Mouse (Mus musculus) gastrocnemius, postnatal 14 days (tissue): Measurements from ENCODE around the gene Ina. TPM values are rescaled to one million over a fixed set of nuclear protein-coding genes. Genes with fewer than 3 reads are reported as not detected.
A peak's percentile ranks its signal among the peaks of the same experiment; 100 is the strongest.
"Not testable (repeated sequence)": the region's sequence is repeated elsewhere in the genome, so short reads cannot be mapped to it uniquely, and the experiment has no call there.

ENCODE experiments used
- DNase-seq: peaks from one replicate; pipeline ENCODE4 v3.0.0; 2021; ENCODE audit warnings: mixed read lengths
- intact Hi-C: fragments of 180-260 bp; cut with DNase I; formaldehyde crosslinking; loops from one replicate; pipeline ENCODE4 v1.15.1; 2025; ENCODE audit warnings: low total_unique reads
- total RNA-seq, 2 experiments: library from RNA; stranded (reverse); gene quantifications; 2 replicates each; pipeline ENCODE4 v1.2.3; 2021

Gene Ina
- total RNA-seq, 2 experiments from 2014 or later, result not detected

DNA sequence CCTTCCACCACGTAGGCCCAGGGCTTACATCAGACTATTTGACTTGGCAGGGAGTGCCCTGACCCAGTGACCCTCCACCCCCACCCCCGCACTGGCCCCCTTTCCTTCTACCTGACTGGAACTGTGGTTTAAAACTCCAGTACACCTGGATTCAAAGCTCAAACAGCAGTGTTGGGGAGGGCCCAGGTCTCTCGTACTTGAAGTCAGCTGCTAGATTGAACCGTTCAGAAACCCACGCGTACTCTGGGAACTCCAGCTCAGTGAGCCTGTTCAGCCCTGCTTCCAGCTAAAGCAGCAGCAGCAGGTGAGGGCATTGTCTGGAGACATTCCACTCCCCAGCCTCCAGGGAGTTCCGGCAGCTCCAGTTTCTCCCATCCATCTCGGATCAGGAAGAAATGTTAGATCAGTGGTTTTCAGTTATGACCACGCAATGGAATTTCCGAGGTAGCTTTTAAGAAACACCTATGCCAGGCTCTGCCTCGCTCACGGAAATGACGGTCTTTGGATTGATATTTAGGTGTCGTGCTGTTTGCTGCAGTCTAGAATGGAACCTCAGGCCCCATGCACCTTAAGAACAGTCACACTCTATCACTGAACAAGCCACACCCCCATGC lies 31.0 kb upstream of the Ina start:
- intact Hi-C loops, result no loop called here
- DNase-seq, result no peak

- no peak for DNase-seq
- intact Hi-C loops, result no loop called here
These were observed 30.5 kb upstream of the Ina start for GRCm38 (mm10) chr19:46983966-46984380.

DNA sequence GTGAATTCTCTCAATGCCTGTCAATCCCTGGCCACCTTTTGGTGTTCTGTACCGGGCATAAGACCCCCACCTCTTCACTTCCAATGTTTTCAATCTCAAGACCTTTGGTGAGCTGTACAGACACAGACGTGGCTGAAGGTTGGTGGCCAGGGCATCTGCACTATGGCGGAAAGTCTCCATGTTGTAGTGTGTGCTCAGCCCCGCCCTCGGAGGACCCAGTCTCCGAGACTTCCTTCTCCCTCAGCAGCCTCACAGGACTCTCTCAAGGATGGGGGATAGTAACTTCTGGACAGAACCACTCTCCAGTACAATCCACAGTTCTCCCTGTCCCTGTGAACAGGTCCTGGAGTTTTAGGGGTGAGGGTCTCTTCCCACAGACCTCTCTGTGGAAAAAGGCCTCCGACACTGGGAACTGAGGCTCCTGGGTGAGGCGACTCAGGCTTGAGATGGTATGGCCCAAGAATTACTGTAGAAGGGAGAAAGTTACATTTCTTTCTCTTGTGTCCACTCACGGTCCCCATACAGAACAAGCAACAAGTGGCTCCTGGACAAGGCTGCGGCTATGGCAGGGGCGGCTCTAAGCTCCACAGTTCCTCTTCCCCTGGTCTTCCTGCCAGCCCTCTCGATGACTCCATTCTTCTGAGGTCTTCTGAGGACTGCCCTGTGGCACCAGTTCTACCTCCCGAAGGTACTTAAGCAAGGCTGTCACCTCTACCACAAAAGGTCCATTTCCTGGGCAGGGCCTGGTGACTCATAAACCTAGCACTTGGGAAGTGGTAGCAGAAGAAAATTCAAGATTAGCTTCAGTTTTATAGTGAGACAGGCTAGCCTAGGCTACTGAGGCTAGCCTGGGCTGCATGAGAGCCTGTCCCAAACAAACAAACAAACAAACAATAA lies 29.5 kb upstream of the Ina start:
- no peak for DNase-seq
- intact Hi-C loops, result no loop called here

DNA sequence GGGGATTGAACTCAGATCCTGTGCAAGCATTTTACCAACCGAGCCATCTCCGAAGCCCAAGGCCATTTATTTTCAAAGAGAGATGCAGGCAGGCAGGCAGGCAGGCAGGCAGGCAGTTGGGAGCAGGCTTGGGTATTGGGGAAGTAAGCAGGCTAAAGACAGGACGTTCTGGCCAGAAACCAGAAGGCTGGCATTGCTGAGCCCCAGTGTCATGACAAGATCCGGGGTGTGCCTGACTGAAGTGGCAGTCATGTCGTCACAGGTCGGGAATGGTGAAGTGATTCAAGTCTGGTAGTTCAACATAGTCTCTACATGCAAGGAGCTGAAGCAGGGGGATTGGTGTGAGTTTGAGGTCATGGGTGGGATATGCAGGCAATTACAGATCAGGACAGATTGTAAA lies 26.9 kb upstream of the Ina start:
- intact Hi-C loops, result no loop called here
- DNase-seq, result no peak

GRCm38 (mm10) chr19:46988231-46989087 lies 26.0 kb upstream of the Ina start:
- DNase-seq, result no peak
- intact Hi-C loops, result no loop called here

- DNase-seq, result no peak
- intact Hi-C loops, result loop anchor here (2.0 to 5.0 kb wide), 2 partner anchors 111 to 232 kb away; no protein-coding TSS in a partner anchor
These were observed 24.9 kb upstream of the Ina start for GRCm38 (mm10) chr19:46989479-46990152.

DNA sequence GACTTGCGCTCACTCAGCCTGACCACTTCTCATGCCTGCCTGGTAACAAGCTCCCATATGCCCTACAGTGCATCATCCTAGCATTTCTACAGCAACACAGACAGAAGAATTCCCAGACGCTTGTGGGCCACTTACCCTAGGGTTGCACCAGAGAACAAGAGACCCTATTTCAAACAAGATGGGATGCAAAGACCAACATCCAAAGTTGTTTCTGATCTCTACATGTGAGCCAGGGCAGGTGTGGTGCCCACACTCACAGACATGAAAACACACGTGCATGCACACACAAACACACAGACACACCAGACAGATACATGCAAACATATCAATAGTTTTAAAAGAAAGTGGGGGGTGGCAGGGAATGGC lies 24.4 kb upstream of the Ina start:
- intact Hi-C loops, result loop anchor here (2.0 to 5.0 kb wide), 2 partner anchors 111 to 233 kb away; no protein-coding TSS in a partner anchor
- no peak for DNase-seq

DNA sequence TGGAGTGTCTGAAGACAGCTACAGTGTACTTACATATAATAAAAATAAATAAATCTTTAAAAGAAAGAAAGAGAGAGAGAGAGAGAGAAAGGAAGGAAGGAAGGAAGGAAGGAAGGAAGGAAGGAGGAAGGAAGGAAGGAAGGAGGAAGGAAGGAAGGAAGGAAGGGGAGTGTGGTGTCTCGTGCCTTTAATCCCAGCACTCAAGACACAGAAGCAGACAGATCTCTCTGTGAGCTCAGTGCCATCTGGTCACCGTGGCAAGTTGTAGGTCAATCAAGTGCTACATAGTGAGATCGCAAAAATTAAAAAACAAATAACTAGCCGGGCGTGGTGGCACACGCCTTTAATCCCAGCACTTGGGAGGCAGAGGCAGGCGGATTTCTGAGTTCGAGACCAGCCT lies 23.9 kb upstream of the Ina start:
- intact Hi-C loops, result loop anchor here (2.0 to 5.0 kb wide), 2 partner anchors 112 to 233 kb away; no protein-coding TSS in a partner anchor
- DNase-seq, result not testable (repeated sequence)

DNA sequence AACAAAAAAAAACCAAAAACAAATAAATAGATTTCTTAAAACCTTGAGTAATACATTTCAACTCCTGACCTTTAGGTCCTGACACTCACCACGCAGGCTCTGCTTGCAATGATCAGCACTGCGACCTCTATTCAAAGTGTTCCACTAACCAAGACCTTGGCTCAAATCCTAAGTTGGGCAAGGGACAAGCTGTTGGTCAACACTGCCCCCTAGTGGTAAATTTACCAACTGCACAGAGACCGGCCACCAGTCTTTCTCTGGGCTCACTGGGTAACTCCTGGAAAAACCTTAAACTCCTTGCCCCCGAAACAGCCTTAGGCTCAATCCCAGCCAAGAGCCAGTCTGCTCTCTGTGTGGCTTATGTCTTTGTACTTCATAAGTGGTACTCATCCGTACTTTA lies 23.4 kb upstream of the Ina start:
- intact Hi-C loops, result loop anchor here (2.0 to 5.0 kb wide), 2 partner anchors 112 to 234 kb away; no protein-coding TSS in a partner anchor
- DNase-seq, result peak; percentile 79

DNA sequence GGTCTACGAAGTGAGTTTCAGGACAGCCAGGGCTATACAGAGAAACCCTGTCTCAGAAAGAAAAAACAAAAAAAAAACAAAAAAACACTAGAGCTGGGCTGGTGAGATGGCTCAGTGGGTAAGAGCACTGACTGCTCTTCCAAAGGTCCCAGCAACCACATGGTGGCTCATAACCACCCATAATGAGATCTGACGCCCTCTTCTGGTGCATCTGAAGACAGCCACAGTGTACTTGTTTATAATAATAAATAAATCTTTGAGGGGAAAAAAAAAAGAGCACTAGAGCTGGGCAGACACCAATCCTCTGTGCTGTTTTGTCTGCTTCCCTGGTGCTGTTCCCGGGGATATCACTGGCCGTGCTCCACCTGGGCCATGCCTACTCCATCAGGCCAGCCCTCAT lies 22.2 kb upstream of the Ina start:
- not testable (repeated sequence) for DNase-seq
- intact Hi-C loops, result loop anchor here (5.0 kb wide), 1 partner anchor 235 kb away; no protein-coding TSS in a partner anchor

GRCm38 (mm10) chr19:46996095-46996494 lies 18.4 kb upstream of the Ina start:
- intact Hi-C loops, result no loop called here
- DNase-seq, result no peak

DNA sequence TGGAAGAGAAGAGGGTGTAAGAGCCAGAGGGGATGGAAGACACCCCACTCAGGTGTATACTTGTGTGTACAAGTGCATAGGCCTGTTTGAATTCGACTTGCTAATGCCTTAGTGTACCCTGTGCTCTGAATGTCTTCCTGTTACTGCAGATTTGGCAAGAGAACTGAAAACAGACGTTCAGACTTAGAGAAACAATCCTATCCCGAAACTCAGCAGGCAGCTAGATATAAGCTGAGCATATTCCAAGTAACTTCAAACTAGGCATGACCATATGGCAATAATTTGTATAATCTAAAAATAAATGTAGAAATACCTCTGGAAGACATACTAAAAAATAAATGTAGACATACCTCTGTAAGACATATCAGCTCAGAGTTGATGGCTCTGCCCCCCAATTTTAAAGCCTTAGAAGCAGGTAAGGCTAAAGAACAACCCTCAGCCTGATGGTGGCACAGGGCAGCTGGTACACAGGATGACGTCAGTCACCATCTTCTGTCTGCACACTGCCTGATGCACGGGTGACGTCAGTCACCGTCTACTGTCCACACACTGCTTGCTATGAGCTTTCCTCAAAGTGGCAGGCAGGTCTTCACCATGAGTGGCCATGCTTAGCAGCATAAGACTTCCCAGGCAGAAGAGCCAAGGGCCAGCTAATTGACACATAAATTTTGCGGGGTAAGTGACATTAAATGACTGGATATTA lies 16.2 kb upstream of the Ina start:
- intact Hi-C loops, result no loop called here
- no peak for DNase-seq

DNA sequence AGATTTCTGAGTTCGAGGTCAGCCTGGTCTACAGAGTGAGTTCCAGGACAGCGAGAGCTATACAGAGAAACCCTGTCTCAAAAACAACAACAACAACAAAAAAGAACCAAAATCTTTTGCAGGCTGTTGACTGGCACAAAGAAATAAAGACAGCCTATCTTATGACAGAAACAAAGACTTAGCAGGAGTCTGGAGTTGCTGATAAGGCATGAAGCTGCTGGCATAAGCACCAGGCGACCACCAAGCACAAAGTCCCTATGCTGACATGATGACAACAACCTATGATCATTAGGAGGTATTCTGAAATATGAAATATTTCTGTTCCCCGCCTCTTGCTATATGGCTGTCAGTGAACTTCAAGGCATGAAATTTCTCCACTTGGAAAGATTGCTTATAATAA lies 15.5 kb upstream of the Ina start:
- intact Hi-C loops, result no loop called here
- no peak for DNase-seq

- intact Hi-C loops, result no loop called here
- DNase-seq, result no peak
These were observed 14.7 kb upstream of the Ina start for GRCm38 (mm10) chr19:46999753-47000152.

GRCm38 (mm10) chr19:47000357-47000756 lies 14.1 kb upstream of the Ina start:
- intact Hi-C loops, DNase-seq: not testable (repeated sequence)

DNA sequence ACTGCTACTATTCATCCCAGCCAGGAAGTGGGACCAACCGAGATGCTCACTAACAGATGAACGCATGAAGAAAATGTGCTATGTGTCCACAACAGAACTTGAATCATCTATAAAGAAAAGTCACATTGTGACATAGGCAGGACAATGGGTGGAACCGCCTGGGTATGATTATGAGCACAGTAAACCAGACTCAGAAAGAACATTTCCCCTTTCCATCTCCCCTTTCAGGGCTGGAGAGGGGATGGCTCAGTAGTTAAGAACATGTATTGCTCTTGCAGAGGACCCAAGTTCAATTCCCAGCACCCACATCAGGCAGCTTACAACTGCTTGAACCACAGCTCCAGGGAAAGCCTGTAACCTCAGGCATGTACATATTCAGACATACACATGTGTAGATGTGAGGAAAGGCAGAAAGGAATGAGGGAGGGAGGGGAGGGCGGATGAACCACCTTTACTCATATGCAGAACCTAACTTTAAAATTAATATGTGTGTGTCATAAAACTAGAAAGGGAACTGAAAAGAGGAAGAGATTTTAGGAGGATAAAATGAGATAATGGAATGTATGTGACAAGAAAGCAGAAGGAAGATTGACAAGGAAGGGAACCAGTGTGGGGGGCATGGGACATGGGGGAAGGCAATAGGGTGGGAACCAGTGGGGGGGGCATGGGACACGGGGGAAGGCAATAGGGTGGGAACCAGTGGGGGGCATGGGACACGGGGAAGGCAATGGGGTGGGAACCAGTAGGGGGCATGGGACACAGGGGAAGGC lies 10.6 kb upstream of the Ina start:
- DNase-seq, result no peak
- intact Hi-C loops, result no loop called here

GRCm38 (mm10) chr19:47005873-47006272 lies 8.6 kb upstream of the Ina start:
- no peak for DNase-seq
- intact Hi-C loops, result no loop called here

- intact Hi-C loops, result no loop called here
- peak; percentile 64 for DNase-seq
These were observed 8.2 kb upstream of the Ina start for GRCm38 (mm10) chr19:47006321-47006720.
